Mouse (Mus musculus) heart, adult 2 months (tissue): Measurements from ENCODE around the gene Prss50. TPM values are rescaled to one million over a fixed set of nuclear protein-coding genes. Genes with fewer than 3 reads are reported as not detected.

ENCODE experiments used
- DNase-seq, 2 experiments: peaks; one replicate each; pipeline ENCODE4 v3.0.0; 2021
- H3K27ac ChIP-seq: fragments of 200-600 bp; 2 replicates; pipeline ENCODE4 v1.8.1; 2022
- H3K27me3 ChIP-seq: fragments of 200-500 bp; 2 replicates; pipeline ENCODE4 v1.6.1; 2012; ENCODE audit warnings: mild to moderate bottlenecking, low read length, inconsistent platforms, mixed read lengths; ENCODE audit not compliant: control insufficient read depth, insufficient read depth
- H3K36me3 ChIP-seq: fragments of 200-500 bp; 2 replicates; pipeline ENCODE4 v1.6.1; 2012; ENCODE audit warnings: low read length, inconsistent platforms; ENCODE audit not compliant: control insufficient read depth, insufficient read depth
- H3K4me1 ChIP-seq: fragments of 200-500 bp; 2 replicates; pipeline ENCODE4 v1.6.1; 2011; ENCODE audit warnings: low read length; ENCODE audit not compliant: control insufficient read depth, insufficient read depth
- H3K4me3 ChIP-seq: fragments of 200-600 bp; 2 replicates; pipeline ENCODE4 v1.8.1; 2022
- H3K79me2 ChIP-seq: fragments of 200-500 bp; replicated peaks from 2 replicates; pipeline ENCODE4 v1.6.1; 2012; ENCODE audit warnings: mild to moderate bottlenecking, inconsistent platforms, low read length, moderate library complexity, mixed read lengths; ENCODE audit not compliant: control insufficient read depth, insufficient read depth
- H3K9ac ChIP-seq: fragments of 200-500 bp; 2 replicates; pipeline ENCODE4 v1.6.1; 2012; ENCODE audit warnings: low read depth, mild to moderate bottlenecking, control low read depth, inconsistent platforms, low read length, mixed read lengths
- CTCF ChIP-seq: fragments of 200-600 bp; IDR thresholded peaks from 2 replicates; pipeline ENCODE4 v1.8.1; 2022; ENCODE audit warnings: antibody characterized with exemption, mild to moderate bottlenecking, moderate library complexity
- EP300 ChIP-seq: fragments of 200-500 bp; IDR thresholded peaks from 2 replicates; pipeline ENCODE4 v1.6.1; 2011; ENCODE audit warnings: low read depth, low read length, control low read depth; ENCODE audit not compliant: insufficient read depth
- POLR2A ChIP-seq: fragments of 200-500 bp; IDR thresholded peaks from 2 replicates; pipeline ENCODE4 v1.6.1; 2011; ENCODE audit warnings: mild to moderate bottlenecking, low read depth, low read length, control low read depth; ENCODE audit not compliant: insufficient read depth
- WGBS: fragments of 180-500 bp; shearing (Covaris S2); methylation state at CpG from one replicate; pipeline ENCODE4 v1.1.7; 2018; 5-methylcytosine and 5-hydroxymethylcytosine counted together
- intact Hi-C: fragments of 180-260 bp; cut with DNase I; formaldehyde crosslinking; loops from one replicate; pipeline ENCODE4 v1.15.1; 2025
- polyA plus RNA-seq: library from polyadenylated mRNA; depleted of rRNA; stranded (reverse); fragments of >200 nt; gene quantifications from 2 replicates; pipeline ENCODE4 v1.2.3, GENCODE M21; 2012
- total RNA-seq, 2 experiments: library from RNA; stranded (reverse); gene quantifications; 2 replicates each; pipeline ENCODE4 v1.2.3; 2021

Gene Prss50
- total and polyA plus RNA-seq, 3 experiments: not detected

DNA sequence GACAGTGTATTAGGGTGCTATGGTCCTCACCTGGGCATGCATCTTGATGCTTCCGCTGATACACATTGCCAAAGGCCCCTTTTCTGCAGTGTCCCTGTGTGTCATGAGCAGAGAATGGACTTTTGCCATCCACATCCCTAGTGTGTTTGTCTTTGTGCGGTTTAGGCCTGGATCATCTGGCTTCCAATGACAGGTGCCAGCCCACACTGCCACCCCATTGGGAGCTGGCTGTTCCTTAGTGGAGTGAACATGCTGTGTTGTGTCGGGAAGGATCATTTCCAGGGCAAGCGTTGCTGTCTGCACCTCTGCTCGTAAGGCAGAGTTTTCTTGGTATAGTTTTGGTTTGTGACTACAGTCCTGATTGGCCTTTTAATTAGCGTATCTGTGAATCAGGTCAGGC is 43.4 kb downstream of the Prss50 start:
- H3K9ac ChIP-seq: no peak overlapping the region
- H3K79me2 ChIP-seq: no peaks in the 10 kb centered on the region
- intact Hi-C loops: no loop called here
- TF ChIP-seq EP300 (no peak), POLR2A (no peak), CTCF (no peak)
- H3K4me3 ChIP-seq: no peak overlapping the region
- no peak overlapping the region for H3K27ac ChIP-seq
- H3K27me3 ChIP-seq: no peaks in the 10 kb centered on the region
- DNase-seq: no peak
- H3K36me3 ChIP-seq: no peaks in the 10 kb centered on the region
- no peaks in the 10 kb centered on the region for H3K4me1 ChIP-seq
- WGBS: 95% methylated on average over 6 of the region's 6 CpGs

DNA sequence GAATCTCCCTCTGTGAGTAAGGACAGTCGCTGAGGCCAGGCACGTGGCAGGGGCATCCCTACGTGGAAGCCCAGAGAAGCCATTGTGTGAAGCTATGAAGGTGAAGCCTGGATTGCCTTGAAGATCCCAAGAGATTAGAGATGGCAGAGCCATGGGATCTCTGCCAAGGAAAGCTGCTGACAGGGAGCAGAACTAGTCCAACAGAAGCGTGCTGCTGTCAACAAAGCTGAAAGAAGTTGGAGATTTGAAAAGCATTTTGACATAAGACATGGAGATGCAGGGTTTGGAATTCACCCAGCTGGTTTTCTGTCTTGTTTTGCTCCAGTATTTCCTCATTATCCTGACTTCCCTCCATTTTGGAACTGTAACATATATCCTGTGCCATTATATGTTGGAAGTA is 44.5 kb downstream of the Prss50 start:
- H3K4me3 ChIP-seq: no peak overlapping the region
- H3K4me1 ChIP-seq: no peaks in the 10 kb centered on the region
- no peaks in the 10 kb centered on the region for H3K79me2 ChIP-seq
- no peak overlapping the region for H3K9ac ChIP-seq
- 67% methylated on average over 4 of the region's 4 CpGs for WGBS
- DNase-seq: no peak
- no peaks in the 10 kb centered on the region for H3K27me3 ChIP-seq
- intact Hi-C loops: no loop called here
- no peak overlapping the region for H3K27ac ChIP-seq
- H3K36me3 ChIP-seq: no peaks in the 10 kb centered on the region
- TF ChIP-seq EP300: no peak
- no peak for TF ChIP-seq POLR2A
- no peak for TF ChIP-seq CTCF

- H3K27ac ChIP-seq: no peak overlapping the region
Observed at GRCm38 (mm10) chr9:110907201-110907837, 49.6 kb downstream of the Prss50 start.

DNA sequence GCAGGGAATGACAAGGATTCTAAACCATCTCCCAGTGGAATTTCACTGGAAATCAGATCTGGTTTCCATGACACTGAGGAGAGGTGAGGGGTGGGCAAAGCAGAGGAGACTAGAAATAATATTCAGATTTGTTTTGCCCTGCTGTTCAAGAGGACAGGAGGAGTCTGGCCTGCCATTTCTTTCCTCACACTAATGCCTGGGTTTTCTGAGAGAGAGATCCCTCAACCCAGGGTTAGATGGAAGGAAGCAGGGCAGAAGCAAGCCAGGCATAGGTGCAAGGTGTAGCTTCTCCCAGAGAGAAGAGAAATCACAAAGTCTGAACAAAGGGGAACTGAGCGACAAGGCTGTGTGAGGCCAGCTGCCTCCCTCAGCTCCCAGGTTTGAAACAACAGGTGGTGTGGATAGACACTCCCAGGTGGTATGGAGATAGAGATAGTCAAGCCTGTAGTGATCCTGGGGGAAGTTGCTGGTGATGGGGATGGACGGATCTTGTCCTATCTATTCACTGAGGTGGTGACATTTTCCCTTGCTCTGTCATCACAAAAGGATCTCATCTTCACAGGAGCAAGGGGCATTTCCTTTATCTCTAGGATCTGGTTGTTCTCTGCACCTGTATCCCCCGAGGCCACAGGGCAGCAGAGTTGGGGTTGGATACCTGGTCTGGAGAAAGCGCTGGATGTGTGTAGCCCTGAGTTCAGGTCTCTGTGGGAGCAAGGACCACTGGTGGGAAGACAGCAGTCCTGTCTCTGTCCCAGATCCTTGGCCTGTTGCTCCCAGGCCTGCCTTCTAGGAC is 50.3 kb downstream of the Prss50 start:
- intact Hi-C loops: no loop called here
- WGBS: 81% methylated on average over 4 of the region's 4 CpGs
- Histone ChIP-seq H3K9ac (no peak overlapping the region), H3K27me3 (no peaks in the 10 kb centered on the region), H3K79me2 (no peaks in the 10 kb centered on the region), H3K4me3 (no peak overlapping the region), H3K36me3 (no peaks in the 10 kb centered on the region), H3K27ac (no peak overlapping the region), H3K4me1 (no peaks in the 10 kb centered on the region)
- no peak for TF ChIP-seq EP300
- TF ChIP-seq POLR2A: no peak
- no peak for TF ChIP-seq CTCF
- DNase-seq: no peak

More at GRCm38 (mm10) chr9:110907201-110907837, 49.6 kb downstream of the Prss50 start:
- WGBS: 88% methylated on average over 11 of the region's 11 CpGs
- intact Hi-C loops: no loop called here
- Histone ChIP-seq H3K36me3 (no peaks in the 10 kb centered on the region), H3K9ac (no peak overlapping the region), H3K4me1 (no peaks in the 10 kb centered on the region), H3K27me3 (no peaks in the 10 kb centered on the region), H3K79me2 (no peaks in the 10 kb centered on the region), H3K4me3 (no peak overlapping the region)
- DNase-seq: no peak
- TF ChIP-seq CTCF (no peak), EP300 (no peak), POLR2A (no peak)

DNA sequence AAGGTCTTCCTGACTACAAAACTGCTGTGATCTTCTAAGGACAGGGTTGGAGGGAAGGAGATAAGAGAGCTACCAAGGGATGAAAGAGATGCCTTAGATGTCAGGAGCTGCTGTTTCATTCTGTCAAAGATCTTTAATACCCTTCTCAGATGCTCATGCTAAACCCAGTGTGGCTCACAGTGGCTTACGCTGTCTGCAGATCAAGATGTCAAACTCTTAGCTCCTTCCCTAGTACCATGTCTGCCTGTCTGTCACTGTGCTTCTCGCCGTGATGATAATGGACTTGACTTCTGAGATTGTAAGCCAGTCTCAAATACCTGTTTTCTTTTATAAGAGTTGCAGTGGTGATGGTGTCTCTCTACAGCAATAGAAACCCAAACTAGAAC is 50.9 kb downstream of the Prss50 start:
- no peak overlapping the region for H3K9ac ChIP-seq

More for the DNA sequence above, 50.9 kb downstream of the Prss50 start:
- DNase-seq: no peak
- H3K36me3 ChIP-seq: no peaks in the 10 kb centered on the region
- H3K4me3 ChIP-seq: no peak overlapping the region
- H3K27me3 ChIP-seq: no peaks in the 10 kb centered on the region
- no peak overlapping the region for H3K27ac ChIP-seq
- WGBS: 95% methylated on average over 3 of the region's 3 CpGs
- intact Hi-C loops: no loop called here
- TF ChIP-seq EP300 (no peak), CTCF (no peak), POLR2A (no peak)
- no peaks in the 10 kb centered on the region for H3K4me1 ChIP-seq
- H3K79me2 ChIP-seq: no peaks in the 10 kb centered on the region
